12 mouse cellular contexts compared by ENCODE assay signal in genomic region chr5:147269926-147270672, GRCm38 (mm10). TPM values are rescaled to one million over a fixed set of nuclear protein-coding genes. Genes with fewer than 3 reads are reported as not detected.
DNase-seq lines count a peak whose midpoint lies in the region; ATAC-seq and TF ChIP-seq lines count a peak whose summit lies in the region.
"Had no signal": no experiment of that assay in that cellular context is flagged by ENCODE, and none has a peak within 500 bp of the region (broad histone marks: within the 10 kb centered on the region; RNA-seq: fewer than 3 reads in every experiment).

Gene Pdx1 (plus strand): TSS chr5:147269959.

- peak within 1 kb of the TSS; percentile 11; the same call in 1 of the 2 replicates for H3K4me2 ChIP-seq in hindbrain, embryonic 11.5 days (replicated peaks; ENCODE audit: low read depth, low read length)
- H3K4me2 ChIP-seq in hindbrain, embryonic 16.5 days (ENCODE audit: low read length), result no peak within 1 kb of the TSS
- no peak within 1 kb of the TSS for H3K4me2 ChIP-seq in CH12.LX (ENCODE audit: insufficient read depth, low read depth, poor library complexity, severe bottlenecking)
- no peak within 1 kb of the TSS for H3K4me2 ChIP-seq in limb, embryonic 15.5 days

- ATAC-seq in hindbrain, embryonic 11.5 days (ENCODE audit: low FRiP score), result peak; percentile 63; the same call in 1 of the 2 replicates
- ATAC-seq in hindbrain, embryonic 16.5 days, result no peak
- no peak for ATAC-seq in limb, embryonic 15.5 days (ENCODE audit: insufficient number of reproducible peaks, low FRiP score, low TSS enrichment, low read depth)
- ATAC-seq: Patski had no signal

- no peak for TF ChIP-seq POLR2A in CH12.LX (IDR thresholded peaks at IDR 0.05; ENCODE audit: low read depth, low read length)

- peaks cover 6% of the 10 kb centered on the region; the same call in 1 of the 2 replicates for H3K4me1 ChIP-seq in hindbrain, embryonic 11.5 days (replicated peaks; ENCODE audit: control insufficient read depth, insufficient read depth, low read length)
- H3K4me1 ChIP-seq in hindbrain, embryonic 16.5 days (ENCODE audit: control insufficient read depth, insufficient read depth, low read depth, low read length), result no peaks in the 10 kb centered on the region
- H3K4me1 ChIP-seq in CH12.LX (ENCODE audit: control insufficient read depth in 1 of 2, insufficient read depth in 2 of 2), result no peaks in the 10 kb centered on the region
- H3K4me1 ChIP-seq in limb, embryonic 15.5 days, result peaks cover 10% of the 10 kb centered on the region

- intact Hi-C loops in left cerebral cortex, postnatal 25 days (cut with DNase I), result loop anchor here (5.0 to 10.0 kb wide), 2 partner anchors 32 to 455 kb away; partner anchors contain the start of gene Flt1

- no peak for TF ChIP-seq CTCF in CH12.LX (conservative IDR thresholded peaks at IDR 0.05 in 1 of 2, IDR thresholded peaks at IDR 0.05 in 1 of 2; ENCODE audit: low read depth in 2 of 2, low read length in 2 of 2)

- TF ChIP-seq RAD21 in CH12.LX (IDR thresholded peaks at IDR 0.05; ENCODE audit: low read depth, low read length), result no peak

- no peaks in the 10 kb centered on the region for H3K36me3 ChIP-seq in hindbrain, embryonic 11.5 days (ENCODE audit: control insufficient read depth, insufficient read depth, low read length)
- H3K36me3 ChIP-seq in hindbrain, embryonic 16.5 days (ENCODE audit: control insufficient read depth, insufficient read depth, low read length), result no peaks in the 10 kb centered on the region
- no peaks in the 10 kb centered on the region for H3K36me3 ChIP-seq in CH12.LX (replicated peaks in 1 of 2; ENCODE audit: control insufficient read depth in 1 of 2, insufficient read depth in 1 of 2, low read length in 1 of 2)
- no peaks in the 10 kb centered on the region for H3K36me3 ChIP-seq in limb, embryonic 15.5 days

- no peak for TF ChIP-seq EP300 in CH12.LX (IDR thresholded peaks at IDR 0.05; ENCODE audit: low read length)

- peaks cover 91% of the 10 kb centered on the region for H3K27me3 ChIP-seq in hindbrain, embryonic 11.5 days (ENCODE audit: control insufficient read depth, insufficient read depth, low read length)
- H3K27me3 ChIP-seq in hindbrain, embryonic 16.5 days (replicated peaks; ENCODE audit: control insufficient read depth, insufficient read depth, low read length), result peaks cover 73% of the 10 kb centered on the region
- peaks cover 45% of the 10 kb centered on the region for H3K27me3 ChIP-seq in CH12.LX (replicated peaks)
- peaks cover 93% of the 10 kb centered on the region for H3K27me3 ChIP-seq in limb, embryonic 15.5 days

- no peaks in the 10 kb centered on the region for H3K79me2 ChIP-seq in CH12.LX (replicated peaks; ENCODE audit: control insufficient read depth, extremely low read depth, insufficient read depth, poor library complexity, severe bottlenecking)

- H3K9ac ChIP-seq in hindbrain, embryonic 11.5 days (ENCODE audit: low read depth, low read length), result no peak within 1 kb of the TSS
- H3K9ac ChIP-seq in hindbrain, embryonic 16.5 days (ENCODE audit: low read depth, low read length), result no peak within 1 kb of the TSS
- H3K9ac ChIP-seq in CH12.LX (ENCODE audit: insufficient read depth, low read depth), result no peak within 1 kb of the TSS
- no peak within 1 kb of the TSS for H3K9ac ChIP-seq in limb, embryonic 15.5 days

- H3K9me3 ChIP-seq in hindbrain, embryonic 11.5 days (ENCODE audit: control insufficient read depth, low read length), result no peaks in the 10 kb centered on the region
- no peaks in the 10 kb centered on the region for H3K9me3 ChIP-seq in hindbrain, embryonic 16.5 days (ENCODE audit: control insufficient read depth, low read length)
- no peaks in the 10 kb centered on the region for H3K9me3 ChIP-seq in CH12.LX (replicated peaks; ENCODE audit: low read length)
- H3K9me3 ChIP-seq in limb, embryonic 15.5 days, result no peaks in the 10 kb centered on the region

- WGBS in hindbrain, embryonic 11.5 days, result under 1% methylated on average over 39 of the region's 44 CpGs
- WGBS in hindbrain, embryonic 16.5 days, result under 1% methylated on average over 39 of the region's 44 CpGs
- WGBS in limb, embryonic 15.5 days, result 2% methylated on average over 43 of the region's 44 CpGs

- H3K27ac ChIP-seq in hindbrain, embryonic 11.5 days (ENCODE audit: low read depth, low read length), result no peak within 1 kb of the TSS
- H3K27ac ChIP-seq in hindbrain, embryonic 16.5 days (ENCODE audit: low read depth, low read length), result no peak within 1 kb of the TSS
- H3K27ac ChIP-seq in CH12.LX (ENCODE audit: insufficient read depth, low read depth), result no peak within 1 kb of the TSS
- H3K27ac ChIP-seq in limb, embryonic 15.5 days, result no peak within 1 kb of the TSS

- dilution Hi-C loops in CH12.LX (cut with MboI; ENCODE audit: extremely low pct_ligation_motif_present, extremely low pct_unique_long_range_greater_than_20kb, low sequenced_read_pairs), result no loop called here

- DNase-seq in hindbrain, embryonic 11.5 days (ENCODE audit: low spot score), result peak; percentile 60
- DNase-seq in CH12.LX (ENCODE audit: extremely low read depth), result peak; percentile 10
- peak; percentile 83 for DNase-seq in ZHBTc4 (ENCODE audit: low read depth, low spot score)
- no peak for DNase-seq in left cerebral cortex, postnatal 25 days (ENCODE audit: low spot score in 2 of 2)
- no peak for DNase-seq in layer of hippocampus, adult 8-10 months (ENCODE audit: low spot score in 2 of 2)
- no peak for DNase-seq in left cerebral cortex, adult 11 months (ENCODE audit: low spot score)
- DNase-seq: cerebellum, adult 11-12 months had no signal

- no peak within 1 kb of the TSS; the same call in 1 of the 2 replicates for H3K4me3 ChIP-seq in hindbrain, embryonic 11.5 days (ENCODE audit: low read depth, low read length)
- no peak within 1 kb of the TSS for H3K4me3 ChIP-seq in hindbrain, embryonic 16.5 days (ENCODE audit: low read length)
- no peak within 1 kb of the TSS for H3K4me3 ChIP-seq in CH12.LX (replicated peaks in 1 of 3; ENCODE audit: low read depth in 2 of 3, low read length in 2 of 3, poor library complexity in 1 of 3)
- H3K4me3 ChIP-seq in limb, embryonic 15.5 days, result peak within 1 kb of the TSS; percentile 1; the same call in 1 of the 2 replicates
- H3K4me3 ChIP-seq: myocyte had no signal

- in situ Hi-C loops in CH12.LX (cut with MboI; ENCODE audit: low pct_ligation_motif_present, low pct_unique_long_range_greater_than_20kb, low sequenced_read_pairs), result no loop called here

TF ChIP-seq in CH12.LX, 34 proteins besides CTCF, POLR2A, EP300 and RAD21:
- TF ChIP-seq ZC3H11A (IDR thresholded peaks at IDR 0.05; ENCODE audit: low read depth, low read length), result no peak
- no peak for TF ChIP-seq BHLHE40 (IDR thresholded peaks at IDR 0.05; ENCODE audit: low read depth, low read length)
- TF ChIP-seq CHD1 (IDR thresholded peaks at IDR 0.05; ENCODE audit: low read depth, low read length), result no peak
- no peak for TF ChIP-seq IRF4 (IDR thresholded peaks at IDR 0.05; ENCODE audit: low read depth, low read length)
- no peak for TF ChIP-seq SIN3A (IDR thresholded peaks at IDR 0.05; ENCODE audit: low read length)
- TF ChIP-seq POLR2AphosphoS2 (IDR thresholded peaks at IDR 0.05; ENCODE audit: low read depth, low read length), result no peak
- no peak for TF ChIP-seq ETS1 (conservative IDR thresholded peaks at IDR 0.05; ENCODE audit: low read depth, low read length)
- no peak for TF ChIP-seq GABPA (IDR thresholded peaks at IDR 0.05; ENCODE audit: insufficient replicate concordance, low read depth, low read length)
- no peak for TF ChIP-seq ZMIZ1 (IDR thresholded peaks at IDR 0.05; ENCODE audit: low read depth, low read length)
- no peak for TF ChIP-seq JUND (conservative IDR thresholded peaks at IDR 0.05; ENCODE audit: low read depth, low read length)
- no peak for TF ChIP-seq MYC (IDR thresholded peaks at IDR 0.05; ENCODE audit: low read depth, low read length)
- TF ChIP-seq CHD2 (IDR thresholded peaks at IDR 0.05; ENCODE audit: low read length), result no peak
- TF ChIP-seq ZKSCAN1 (IDR thresholded peaks at IDR 0.05; ENCODE audit: borderline replicate concordance, low read depth, low read length), result no peak
- no peak for TF ChIP-seq HCFC1 (IDR thresholded peaks at IDR 0.05; ENCODE audit: low read depth, low read length)
- no peak for TF ChIP-seq MAZ (IDR thresholded peaks at IDR 0.05; ENCODE audit: low read depth, low read length)
- TF ChIP-seq E2F4 (IDR thresholded peaks at IDR 0.05; ENCODE audit: insufficient replicate concordance, low read depth, low read length), result no peak
- TF ChIP-seq ZNF384 (IDR thresholded peaks at IDR 0.05; ENCODE audit: low read depth, low read length), result no peak
- no peak for TF ChIP-seq TCF12 (IDR thresholded peaks at IDR 0.05; ENCODE audit: low read depth, low read length)
- TF ChIP-seq MXI1 (IDR thresholded peaks at IDR 0.05; ENCODE audit: low read depth, low read length), result no peak

RNA-seq across cellular contexts. Expression of gene Pdx1, which starts in this region (rescaled TPM):
- not detected in 2 replicates for polyA plus RNA-seq in hindbrain, embryonic 11.5 days (2014; fragmentation: Nextera tagmentation; extraction: Ambion mirVana)
- polyA plus RNA-seq in hindbrain, embryonic 16.5 days (2015; fragmentation: Nextera tagmentation; extraction: Ambion mirVana), result not detected in 2 replicates
- total RNA-seq in CH12.LX (2012; rRNA removed), result not detected in 2 replicates
- not detected in 2 replicates for total RNA-seq in CH12.LX (2014; rRNA removed)
- polyA plus RNA-seq in CH12.LX (2012; ENCODE audit: insufficient read length, low read depth), result not detected in 2 replicates
- polyA plus RNA-seq in limb, embryonic 15.5 days (2015; fragmentation: Nextera tagmentation; extraction: Ambion mirVana), result not detected in 2 replicates
- total RNA-seq in left cerebral cortex, postnatal 25 days (2021), result not detected
- not detected for total RNA-seq in layer of hippocampus, adult 8-10 months (2022)
- total RNA-seq: layer of hippocampus, postnatal 25 days had no signal
- polyA plus RNA-seq: myocyte, Patski had no signal

Comparison
In these comparisons a context has a peak if more than half of its experiments do, and no peak if none do; other contexts are left out.
1. Peak in DNase-seq, ATAC-seq and H3K4me2 ChIP-seq in hindbrain, embryonic 11.5 days; RNA of the gene not detected or under 1 TPM.
2. Peak in DNase-seq in CH12.LX; RNA of the gene not detected or under 1 TPM.